Mouse (Mus musculus) heart, postnatal 0 days (tissue): ENCODE results near the gene Il18. TPM values are rescaled to one million over a fixed set of nuclear protein-coding genes. Genes with fewer than 3 reads are reported as not detected.

Experiments used
- ATAC-seq: fragments of 200-750 bp; cut with Nextera tagmentation; 2 replicates; pipeline ENCODE4 v1.8.0; 2017; ENCODE audit warnings: low read depth, moderate number of reproducible peaks, moderate library complexity; ENCODE audit not compliant: insufficient read depth
- DNase-seq: peaks from one replicate; pipeline ENCODE4 v3.0.0-alpha.2; 2016; ENCODE audit warnings: low spot score
- H3K27ac ChIP-seq: fragments of 300-500 bp; sonication (generic); 2 replicates; pipeline ENCODE4 v1.5.1; 2014; ENCODE audit warnings: low read depth, mild to moderate bottlenecking
- H3K27me3 ChIP-seq: fragments of 300-500 bp; sonication (generic); 2 replicates; pipeline ENCODE4 v1.6.1; 2014; ENCODE audit warnings: low read length, mixed read lengths; ENCODE audit not compliant: control insufficient read depth, insufficient read depth
- H3K36me3 ChIP-seq: fragments of 300-500 bp; sonication (generic); replicated peaks from 2 replicates; pipeline ENCODE4 v1.6.1; 2014; ENCODE audit warnings: low read length, mixed read lengths; ENCODE audit not compliant: control insufficient read depth, insufficient read depth
- H3K4me1 ChIP-seq: fragments of 300-500 bp; sonication (generic); 2 replicates; pipeline ENCODE4 v1.6.1; 2014; ENCODE audit warnings: antibody characterized with exemption; ENCODE audit not compliant: control insufficient read depth, insufficient read depth
- H3K4me2 ChIP-seq: fragments of 300-500 bp; sonication (generic); 2 replicates; pipeline ENCODE4 v1.6.1; 2014; ENCODE audit warnings: low read depth, mild to moderate bottlenecking, low read length, moderate library complexity
- H3K4me3 ChIP-seq: fragments of 300-500 bp; sonication (generic); 2 replicates; pipeline ENCODE4 v1.5.1; 2014; ENCODE audit warnings: low read depth, low read length
- H3K9ac ChIP-seq: fragments of 300-500 bp; sonication (generic); replicated peaks from 2 replicates; pipeline ENCODE4 v1.6.1; 2014; ENCODE audit warnings: low read depth, low read length, mixed read lengths
- H3K9me3 ChIP-seq: fragments of 300-500 bp; sonication (generic); replicated peaks from 2 replicates; pipeline ENCODE4 v1.6.1; 2016; ENCODE audit warnings: low read length; ENCODE audit not compliant: control insufficient read depth
- CTCF ChIP-seq: IDR thresholded peaks from 2 replicates; pipeline ENCODE4 v1.5.1; 2016; ENCODE audit warnings: antibody characterized with exemption, control low read depth, low read depth
- EP300 ChIP-seq: IDR thresholded peaks from 2 replicates; pipeline ENCODE4 v1.6.1; 2016; ENCODE audit warnings: antibody characterized with exemption, low read depth
- WGBS: fragments of 180-500 bp; shearing (Covaris S2); extraction: QIAGEN DNeasy Blood & Tissue Kit; methylation state at CpG from one replicate; pipeline ENCODE4 v1.1.7; 2014; 5-methylcytosine and 5-hydroxymethylcytosine counted together
- polyA plus RNA-seq: library from polyadenylated mRNA; unstranded; fragments of >200 nt; fragmentation: Nextera tagmentation; extraction: Ambion mirVana; gene quantifications from 2 replicates; pipeline ENCODE4 v1.2.1, GENCODE M21; 2015
- total RNA-seq: library from RNA; depleted of rRNA; stranded (reverse); fragments of >200 nt; gene quantifications from 2 replicates; pipeline ENCODE4 v1.2.3, GENCODE M21; 2014; ENCODE audit warnings: low replicate concordance; rRNA removed

Gene Il18
- total RNA-seq = 0.46 and 2.4 TPM in 2 replicates
- 2.9 and 4.7 TPM in 2 replicates for polyA plus RNA-seq

GRCm38 (mm10) chr9:50554241-50555093 is at the start of gene Il18:
TSS of gene Il18 (plus strand) at chr9:50554827.
- H3K4me1 ChIP-seq = no peaks in the 10 kb centered on the region
- DNase-seq (no peak), ATAC-seq (no peak)
- no peak for TF ChIP-seq CTCF
- no peak for TF ChIP-seq EP300
- H3K9me3 ChIP-seq = no peaks in the 10 kb centered on the region
- no peak within 1 kb of the TSS for H3K4me3 ChIP-seq
- H3K9ac ChIP-seq = no peak within 1 kb of the TSS
- H3K27me3 ChIP-seq = no peaks in the 10 kb centered on the region
- WGBS = 20% methylated on average over 12 of the region's 12 CpGs
- H3K27ac ChIP-seq = no peak within 1 kb of the TSS
- no peaks in the 10 kb centered on the region for H3K36me3 ChIP-seq
- peak within 1 kb of the TSS; percentile 4; the same call in 1 of the 2 replicates for H3K4me2 ChIP-seq

- ATAC-seq (no peak), DNase-seq (no peak)
- Histone ChIP-seq H3K4me2 (no peak overlapping the region), H3K36me3 (no peaks in the 10 kb centered on the region), H3K9me3 (no peaks in the 10 kb centered on the region), H3K4me3 (no peak overlapping the region), H3K27me3 (no peaks in the 10 kb centered on the region), H3K4me1 (peaks cover 3% of the 10 kb centered on the region; the same call in 1 of the 2 replicates), H3K27ac (no peak overlapping the region), H3K9ac (no peak overlapping the region)
- no peak for TF ChIP-seq EP300
- 41% methylated on average over 6 of the region's 6 CpGs for WGBS
Measured at GRCm38 (mm10) chr9:50505405-50505804, 49.2 kb upstream of the Il18 start.

GRCm38 (mm10) chr9:50507570-50507969 is 47.1 kb upstream of the Il18 start:
- 36% methylated on average over 7 of the region's 7 CpGs for WGBS
- DNase-seq = no peak

GRCm38 (mm10) chr9:50515462-50515861 is 39.2 kb upstream of the Il18 start:
- Histone ChIP-seq H3K27me3 (no peaks in the 10 kb centered on the region), H3K27ac (no peak overlapping the region), H3K36me3 (no peaks in the 10 kb centered on the region), H3K4me1 (no peaks in the 10 kb centered on the region), H3K4me2 (no peak overlapping the region), H3K4me3 (no peak overlapping the region), H3K9ac (no peak overlapping the region), H3K9me3 (no peaks in the 10 kb centered on the region)
- no peak for ATAC-seq
- DNase-seq = no peak
- WGBS = 42% methylated on average over 5 of the region's 5 CpGs
- TF ChIP-seq CTCF (no peak), EP300 (no peak)

More at GRCm38 (mm10) chr9:50507570-50507969, 47.1 kb upstream of the Il18 start:
- Histone ChIP-seq H3K4me1 (0 out of 2 replicates have a peak, but pooled peaks cover 3% of the 10 kb centered on the region), H3K4me3 (no peak overlapping the region), H3K27ac (no peak overlapping the region), H3K36me3 (no peaks in the 10 kb centered on the region), H3K4me2 (no peak overlapping the region), H3K9ac (no peak overlapping the region), H3K9me3 (no peaks in the 10 kb centered on the region), H3K27me3 (no peaks in the 10 kb centered on the region)
- TF ChIP-seq CTCF (no peak), EP300 (no peak)
- no peak for ATAC-seq

GRCm38 (mm10) chr9:50518781-50519180 is 35.8 kb upstream of the Il18 start:
- WGBS = 22% methylated on average over 2 of the region's 2 CpGs
- no peak for DNase-seq

More at GRCm38 (mm10) chr9:50518781-50519180, 35.8 kb upstream of the Il18 start:
- ATAC-seq = no peak
- Histone ChIP-seq H3K9ac (no peak overlapping the region), H3K9me3 (no peaks in the 10 kb centered on the region), H3K27ac (no peak overlapping the region), H3K4me1 (no peaks in the 10 kb centered on the region), H3K4me3 (no peak overlapping the region), H3K27me3 (no peaks in the 10 kb centered on the region), H3K4me2 (no peak overlapping the region), H3K36me3 (peaks cover 16% of the 10 kb centered on the region)
- TF ChIP-seq CTCF (peak; percentile 39), EP300 (no peak)
